Mouse (Mus musculus): ENCODE measurements around the gene 6330403K07Rik. TPM values are rescaled to one million over a fixed set of nuclear protein-coding genes. Genes with fewer than 3 reads are reported as not detected.
A peak's percentile ranks its signal among the peaks of the same experiment; 100 is the strongest.

6330403K07Rik gene
- 729 and 758 TPM in 2 replicates for polyA plus RNA-seq (2015; fragmentation: Nextera tagmentation; extraction: Ambion mirVana)

GRCm38 (mm10) chr11:71033163-71033761, at the start of gene 6330403K07Rik:
Gene 6330403K07Rik, minus strand, starts transcription at chr11:71033513.
- Histone ChIP-seq H3K4me2 (ENCODE audit: low read length) (peak within 1 kb of the TSS; percentile 79), H3K36me3 (ENCODE audit: control insufficient read depth, insufficient read depth, low read length) (no peaks in the 10 kb centered on the region), H3K27ac (ENCODE audit: low read length) (peak within 1 kb of the TSS; percentile 98), H3K9me3 (replicated peaks; ENCODE audit: control insufficient read depth, low read length, poor library complexity, severe bottlenecking) (no peaks in the 10 kb centered on the region), H3K4me1 (ENCODE audit: control insufficient read depth, insufficient read depth, low read length) (peaks cover 24% of the 10 kb centered on the region), H3K4me3 (ENCODE audit: low read depth, low read length) (peak within 1 kb of the TSS; percentile 70), H3K9ac (ENCODE audit: low read depth, low read length) (peak within 1 kb of the TSS; percentile 95), H3K27me3 (ENCODE audit: control insufficient read depth, insufficient read depth, low read depth, low read length) (no peaks in the 10 kb centered on the region)
- under 1% methylated on average over 28 of the region's 31 CpGs for WGBS
- peak; percentile 97 for ATAC-seq

GRCm38 (mm10) chr11:71076342-71076741, 43.0 kb upstream of the 6330403K07Rik start:
- no peak for ATAC-seq
- Histone ChIP-seq H3K9ac (ENCODE audit: low read depth, low read length) (no peak overlapping the region), H3K27me3 (ENCODE audit: control insufficient read depth, insufficient read depth, low read depth, low read length) (no peaks in the 10 kb centered on the region), H3K9me3 (replicated peaks; ENCODE audit: control insufficient read depth, low read length, poor library complexity, severe bottlenecking) (0 out of 2 replicates have a peak, but pooled peaks cover 6% of the 10 kb centered on the region), H3K36me3 (ENCODE audit: control insufficient read depth, insufficient read depth, low read length) (no peaks in the 10 kb centered on the region), H3K27ac (ENCODE audit: low read length) (no peak overlapping the region), H3K4me2 (ENCODE audit: low read length) (no peak overlapping the region), H3K4me1 (ENCODE audit: control insufficient read depth, insufficient read depth, low read length) (no peaks in the 10 kb centered on the region), H3K4me3 (ENCODE audit: low read depth, low read length) (no peak overlapping the region)
- WGBS, result 76% methylated on average over 1 of the region's 1 CpGs

GRCm38 (mm10) chr11:71052554-71052953, 19.2 kb upstream of the 6330403K07Rik start:
- no peaks in the 10 kb centered on the region for H3K9me3 ChIP-seq (replicated peaks; ENCODE audit: control insufficient read depth, low read length, poor library complexity, severe bottlenecking)
- no peaks in the 10 kb centered on the region for H3K36me3 ChIP-seq (ENCODE audit: control insufficient read depth, insufficient read depth, low read length)
- H3K4me2 ChIP-seq (ENCODE audit: low read length), result no peak overlapping the region
- no peaks in the 10 kb centered on the region for H3K4me1 ChIP-seq (ENCODE audit: control insufficient read depth, insufficient read depth, low read length)
- peak; percentile 42; the same call in 1 of the 2 replicates for ATAC-seq
- H3K9ac ChIP-seq (ENCODE audit: low read depth, low read length), result no peak overlapping the region
- H3K27me3 ChIP-seq (ENCODE audit: control insufficient read depth, insufficient read depth, low read depth, low read length), result no peaks in the 10 kb centered on the region
- 0% methylated on average over 1 of the region's 1 CpGs for WGBS
- H3K4me3 ChIP-seq (ENCODE audit: low read depth, low read length), result no peak overlapping the region
- no peak overlapping the region for H3K27ac ChIP-seq (ENCODE audit: low read length)

- ATAC-seq, result no peak
- Histone ChIP-seq H3K9ac (ENCODE audit: low read depth, low read length) (no peak overlapping the region), H3K4me2 (ENCODE audit: low read length) (no peak overlapping the region), H3K4me3 (ENCODE audit: low read depth, low read length) (no peak overlapping the region), H3K4me1 (ENCODE audit: control insufficient read depth, insufficient read depth, low read length) (no peaks in the 10 kb centered on the region), H3K36me3 (ENCODE audit: control insufficient read depth, insufficient read depth, low read length) (no peaks in the 10 kb centered on the region), H3K27ac (ENCODE audit: low read length) (no peak overlapping the region), H3K27me3 (ENCODE audit: control insufficient read depth, insufficient read depth, low read depth, low read length) (no peaks in the 10 kb centered on the region), H3K9me3 (replicated peaks; ENCODE audit: control insufficient read depth, low read length, poor library complexity, severe bottlenecking) (no peaks in the 10 kb centered on the region)
- 96% methylated on average over 5 of the region's 5 CpGs for WGBS
Observed at GRCm38 (mm10) chr11:71039526-71040298, 6.4 kb upstream of the 6330403K07Rik start.

- ATAC-seq, result peak; percentile 64
Observed at GRCm38 (mm10) chr11:71032491-71033162, 686 bp downstream of the 6330403K07Rik start.

GRCm38 (mm10) chr11:71032070-71032469, 1.2 kb downstream of the 6330403K07Rik start:
- no peak for ATAC-seq
- Histone ChIP-seq H3K27ac (ENCODE audit: low read length) (peak overlapping the region; percentile 98), H3K9me3 (replicated peaks; ENCODE audit: control insufficient read depth, low read length, poor library complexity, severe bottlenecking) (no peaks in the 10 kb centered on the region)

More at GRCm38 (mm10) chr11:71032491-71033162, 686 bp downstream of the 6330403K07Rik start:
- Histone ChIP-seq H3K4me1 (ENCODE audit: control insufficient read depth, insufficient read depth, low read length) (peaks cover 24% of the 10 kb centered on the region), H3K4me2 (ENCODE audit: low read length) (peak overlapping the region; percentile 79), H3K4me3 (ENCODE audit: low read depth, low read length) (peak overlapping the region; percentile 70), H3K27ac (ENCODE audit: low read length) (peak overlapping the region; percentile 98), H3K27me3 (ENCODE audit: control insufficient read depth, insufficient read depth, low read depth, low read length) (no peaks in the 10 kb centered on the region), H3K9ac (ENCODE audit: low read depth, low read length) (peak overlapping the region; percentile 95), H3K36me3 (ENCODE audit: control insufficient read depth, insufficient read depth, low read length) (no peaks in the 10 kb centered on the region), H3K9me3 (replicated peaks; ENCODE audit: control insufficient read depth, low read length, poor library complexity, severe bottlenecking) (no peaks in the 10 kb centered on the region)
- 1% methylated on average over 26 of the region's 26 CpGs for WGBS

GRCm38 (mm10) chr11:71029403-71030118, 3.8 kb downstream of the 6330403K07Rik start:
- no peak overlapping the region for H3K27ac ChIP-seq (ENCODE audit: low read length)
- no peak overlapping the region for H3K4me2 ChIP-seq (ENCODE audit: low read length)
- H3K9ac ChIP-seq (ENCODE audit: low read depth, low read length), result no peak overlapping the region
- no peaks in the 10 kb centered on the region for H3K27me3 ChIP-seq (ENCODE audit: control insufficient read depth, insufficient read depth, low read depth, low read length)
- H3K9me3 ChIP-seq (replicated peaks; ENCODE audit: control insufficient read depth, low read length, poor library complexity, severe bottlenecking), result no peaks in the 10 kb centered on the region
- WGBS, result 75% methylated on average over 3 of the region's 3 CpGs
- no peak for ATAC-seq
- peaks cover 24% of the 10 kb centered on the region for H3K4me1 ChIP-seq (ENCODE audit: control insufficient read depth, insufficient read depth, low read length)
- H3K36me3 ChIP-seq (ENCODE audit: control insufficient read depth, insufficient read depth, low read length), result peaks cover 13% of the 10 kb centered on the region
- no peak overlapping the region for H3K4me3 ChIP-seq (ENCODE audit: low read depth, low read length)

More at GRCm38 (mm10) chr11:71032070-71032469, 1.2 kb downstream of the 6330403K07Rik start:
- H3K27me3 ChIP-seq (ENCODE audit: control insufficient read depth, insufficient read depth, low read depth, low read length), result no peaks in the 10 kb centered on the region
- peak overlapping the region; percentile 95 for H3K9ac ChIP-seq (ENCODE audit: low read depth, low read length)
- WGBS, result 47% methylated on average over 7 of the region's 7 CpGs
- H3K4me2 ChIP-seq (ENCODE audit: low read length), result peak overlapping the region; percentile 79
- peaks cover 24% of the 10 kb centered on the region for H3K4me1 ChIP-seq (ENCODE audit: control insufficient read depth, insufficient read depth, low read length)
- H3K4me3 ChIP-seq (ENCODE audit: low read depth, low read length), result peak overlapping the region; percentile 70
- H3K36me3 ChIP-seq (ENCODE audit: control insufficient read depth, insufficient read depth, low read length), result peaks cover 2% of the 10 kb centered on the region; the same call in 1 of the 2 replicates

- Histone ChIP-seq H3K27ac (ENCODE audit: low read length) (no peak overlapping the region), H3K9me3 (replicated peaks; ENCODE audit: control insufficient read depth, low read length, poor library complexity, severe bottlenecking) (no peaks in the 10 kb centered on the region), H3K4me3 (ENCODE audit: low read depth, low read length) (no peak overlapping the region), H3K36me3 (ENCODE audit: control insufficient read depth, insufficient read depth, low read length) (peaks cover 13% of the 10 kb centered on the region), H3K27me3 (ENCODE audit: control insufficient read depth, insufficient read depth, low read depth, low read length) (no peaks in the 10 kb centered on the region), H3K4me2 (ENCODE audit: low read length) (no peak overlapping the region), H3K9ac (ENCODE audit: low read depth, low read length) (no peak overlapping the region), H3K4me1 (ENCODE audit: control insufficient read depth, insufficient read depth, low read length) (peaks cover 17% of the 10 kb centered on the region)
- ATAC-seq, result no peak
- WGBS, result 81% methylated on average over 3 of the region's 3 CpGs
Observed at GRCm38 (mm10) chr11:71028280-71028679, 5.0 kb downstream of the 6330403K07Rik start.

All from midbrain, embryonic 16.5 days (tissue).